Mouse (Mus musculus) cerebellum, adult (tissue): ENCODE results near the gene Vps35l.

ENCODE experiments used
- ATAC-seq: cut with Nextera tagmentation; 2 replicates; pipeline ENCODE4 v1.9.2; 2017; ENCODE audit warnings: mild to moderate bottlenecking, moderate library complexity, mixed read lengths; ENCODE audit not compliant: insufficient number of reproducible peaks, low FRiP score, low TSS enrichment

Vps35l gene

GRCm38 (mm10) chr7:118731781-118732180, 8.2 kb upstream of the Vps35l start:
- no peak for ATAC-seq

- ATAC-seq, result no peak
Observed at GRCm38 (mm10) chr7:118733225-118733624, 6.8 kb upstream of the Vps35l start.

GRCm38 (mm10) chr7:118738730-118739129, 1.3 kb upstream of the Vps35l start:
- no peak for ATAC-seq

GRCm38 (mm10) chr7:118740532-118741338, 709 bp downstream of the Vps35l start:
- peak; percentile 96 for ATAC-seq

- no peak for ATAC-seq
Observed at GRCm38 (mm10) chr7:118742278-118742677, 2.3 kb downstream of the Vps35l start.

GRCm38 (mm10) chr7:118744766-118745165, 4.7 kb downstream of the Vps35l start:
- ATAC-seq, result no peak

- ATAC-seq, result no peak
Observed at GRCm38 (mm10) chr7:118747891-118748672, 8.1 kb downstream of the Vps35l start.

GRCm38 (mm10) chr7:118749706-118750105, 9.7 kb downstream of the Vps35l start:
- ATAC-seq, result no peak

GRCm38 (mm10) chr7:118751625-118752024, 11.6 kb downstream of the Vps35l start:
- ATAC-seq, result no peak

- ATAC-seq, result no peak
Observed at GRCm38 (mm10) chr7:118755756-118756155, 15.7 kb downstream of the Vps35l start.

GRCm38 (mm10) chr7:118756490-118757265, 16.7 kb downstream of the Vps35l start:
- ATAC-seq, result no peak

GRCm38 (mm10) chr7:118758369-118758768, 18.3 kb downstream of the Vps35l start:
- no peak for ATAC-seq

- ATAC-seq, result no peak
Observed at GRCm38 (mm10) chr7:118759372-118759771, 19.3 kb downstream of the Vps35l start.

- no peak for ATAC-seq
Observed at GRCm38 (mm10) chr7:118763939-118764338, 23.9 kb downstream of the Vps35l start.

GRCm38 (mm10) chr7:118764725-118765124, 24.7 kb downstream of the Vps35l start:
- no peak for ATAC-seq

- no peak for ATAC-seq
Observed at GRCm38 (mm10) chr7:118765604-118766003, 25.6 kb downstream of the Vps35l start.

GRCm38 (mm10) chr7:118766119-118766833, 26.2 kb downstream of the Vps35l start:
- peak; percentile 92 for ATAC-seq

- ATAC-seq, result no peak; the same call in 1 of the 2 replicates
Observed at GRCm38 (mm10) chr7:118766834-118767224, 26.8 kb downstream of the Vps35l start.

- no peak for ATAC-seq
Observed at GRCm38 (mm10) chr7:118769208-118769607, 29.2 kb downstream of the Vps35l start.

GRCm38 (mm10) chr7:118769655-118770054, 29.6 kb downstream of the Vps35l start:
- no peak for ATAC-seq
